Mouse (Mus musculus): ENCODE measurements around the gene Iqcc.

Gene Iqcc

GRCm38 (mm10) chr4:129622120-129622802, 3.4 kb upstream of the Iqcc start:
- no peak for DNase-seq (ENCODE audit: low spot score)

- DNase-seq (ENCODE audit: low spot score): no peak
Observed at GRCm38 (mm10) chr4:129621283-129621841, 2.5 kb upstream of the Iqcc start.

- no peak for DNase-seq (ENCODE audit: low spot score)
Observed at GRCm38 (mm10) chr4:129620419-129621282, 1.8 kb upstream of the Iqcc start.

GRCm38 (mm10) chr4:129618031-129618430, 868 bp downstream of the Iqcc start:
- DNase-seq (ENCODE audit: low spot score): no peak

- no peak for DNase-seq (ENCODE audit: low spot score)
Observed at GRCm38 (mm10) chr4:129617121-129617641, 1.7 kb downstream of the Iqcc start.

- no peak for DNase-seq (ENCODE audit: low spot score)
Observed at GRCm38 (mm10) chr4:129616631-129617030, 2.3 kb downstream of the Iqcc start.

GRCm38 (mm10) chr4:129615801-129616290, 3.1 kb downstream of the Iqcc start:
- no peak for DNase-seq (ENCODE audit: low spot score)

- DNase-seq (ENCODE audit: low spot score): no peak
Observed at GRCm38 (mm10) chr4:129614093-129614492, 4.8 kb downstream of the Iqcc start, which contains the start of gene Dcdc2b. TSS of gene Dcdc2b (minus strand) at chr4:129614257.

- DNase-seq (ENCODE audit: low spot score): no peak
Observed at GRCm38 (mm10) chr4:129610472-129610871, 8.4 kb downstream of the Iqcc start.

- DNase-seq (ENCODE audit: low spot score): no peak
Observed at GRCm38 (mm10) chr4:129610026-129610425, 8.9 kb downstream of the Iqcc start.

GRCm38 (mm10) chr4:129609139-129609631, 9.7 kb downstream of the Iqcc start:
- no peak for DNase-seq (ENCODE audit: low spot score)

GRCm38 (mm10) chr4:129608426-129609025, 10.4 kb downstream of the Iqcc start:
- DNase-seq (ENCODE audit: low spot score): peak; percentile 95

- peak; percentile 85 for DNase-seq (ENCODE audit: low spot score)
Observed at GRCm38 (mm10) chr4:129600233-129601158, 18.4 kb downstream of the Iqcc start, which contains the start of the genes Eif3i and Tmem234. TSS of gene Eif3i (minus strand) at chr4:129600648. TSS of gene Tmem234 (plus strand) at chr4:129600668.

- DNase-seq (ENCODE audit: low spot score): no peak
Observed at GRCm38 (mm10) chr4:129588865-129589264, 30.0 kb downstream of the Iqcc start.

- DNase-seq (ENCODE audit: low spot score): no peak
Observed at GRCm38 (mm10) chr4:129586943-129587342, 32.0 kb downstream of the Iqcc start.

- DNase-seq (ENCODE audit: low spot score): no peak
Observed at GRCm38 (mm10) chr4:129585773-129586172, 33.1 kb downstream of the Iqcc start.

- DNase-seq (ENCODE audit: low spot score): peak; percentile 84
Observed at GRCm38 (mm10) chr4:129584884-129585608, 33.9 kb downstream of the Iqcc start.

- no peak for DNase-seq (ENCODE audit: low spot score)
Observed at GRCm38 (mm10) chr4:129584370-129584769, 34.5 kb downstream of the Iqcc start.

- DNase-seq (ENCODE audit: low spot score): no peak
Observed at GRCm38 (mm10) chr4:129582251-129582650, 36.6 kb downstream of the Iqcc start.

GRCm38 (mm10) chr4:129580347-129580746, 38.6 kb downstream of the Iqcc start:
- no peak for DNase-seq (ENCODE audit: low spot score)

All from retina, embryonic 14.5 days (tissue).